Mouse (Mus musculus): ENCODE measurements around the gene Dph1. TPM values are rescaled to one million over a fixed set of nuclear protein-coding genes. Genes with fewer than 3 reads are reported as not detected.
A peak's percentile ranks its signal among the peaks of the same experiment; 100 is the strongest.
"Not testable (repeated sequence)": the region's sequence is repeated elsewhere in the genome, so short reads cannot be mapped to it uniquely, and the experiment has no call there.

The Dph1 gene
- total RNA-seq, 1 experiment from 2014 or later = 22.3 TPM

DNA sequence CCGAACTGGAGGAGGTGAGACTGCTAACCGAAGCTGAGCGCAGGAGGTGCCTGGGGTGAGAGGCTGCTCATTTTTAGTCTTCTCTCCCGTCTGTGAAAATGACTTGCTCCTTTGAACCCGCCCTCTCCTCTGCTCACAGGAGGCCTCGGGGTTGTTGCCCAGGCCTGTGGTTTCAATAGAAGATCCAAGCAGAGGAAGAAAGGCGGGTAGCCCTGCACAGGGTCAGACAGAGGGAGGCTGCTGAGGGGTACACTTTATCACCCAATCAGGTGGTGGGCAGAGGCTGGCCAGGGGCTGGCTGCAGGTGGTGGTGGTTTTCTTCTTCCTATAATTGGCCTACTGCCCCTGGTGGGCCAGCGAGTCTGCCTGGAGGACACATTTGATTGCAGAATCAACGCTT lies 13.4 kb upstream of the Dph1 start:
- no peak for DNase-seq

DNA sequence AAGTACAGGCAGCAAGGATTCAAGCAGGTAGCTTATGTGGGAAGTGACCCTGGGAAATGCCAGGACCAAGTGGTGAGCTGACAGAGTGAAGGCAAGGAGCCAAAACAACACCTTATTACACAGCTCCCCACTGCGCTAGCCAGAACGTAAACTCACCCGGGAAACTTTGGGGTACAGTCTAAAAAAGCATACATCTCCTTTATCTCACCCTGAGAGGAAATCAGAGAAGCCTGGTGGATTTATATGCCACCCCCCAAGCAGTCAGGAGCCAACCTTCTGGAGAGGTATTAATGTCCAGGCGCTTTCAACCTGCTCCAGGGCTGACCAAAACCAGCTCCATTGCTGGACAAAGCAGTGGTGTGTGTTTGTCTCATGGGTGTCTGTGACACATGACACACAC lies 12.9 kb upstream of the Dph1 start:
- no peak for DNase-seq

- no peak for DNase-seq
Observed at GRCm38 (mm10) chr11:75201721-75202120, 10.7 kb upstream of the Dph1 start.

- DNase-seq = no peak
Observed at GRCm38 (mm10) chr11:75200935-75201334, 9.9 kb upstream of the Dph1 start.

DNA sequence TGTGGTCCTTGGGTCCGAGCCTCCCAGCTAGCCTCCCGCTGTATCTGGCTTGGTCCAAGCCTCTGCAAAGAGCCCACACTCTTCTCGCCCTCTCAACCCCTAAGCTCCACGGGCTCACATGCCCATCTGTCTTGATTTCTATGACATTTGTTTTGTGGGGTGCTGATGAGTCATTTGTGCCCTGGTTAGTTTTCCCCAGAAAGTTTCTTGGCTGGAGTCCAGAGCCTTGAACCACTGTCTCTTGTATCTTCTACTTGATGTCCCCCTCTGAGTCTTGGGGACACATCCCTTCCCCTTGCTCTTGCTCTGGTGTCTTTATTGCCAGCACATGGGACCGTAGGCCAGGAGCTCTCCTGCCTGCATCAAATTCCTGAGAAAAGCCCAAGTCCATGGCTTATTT lies 8.9 kb upstream of the Dph1 start:
- DNase-seq = peak; percentile 43

DNA sequence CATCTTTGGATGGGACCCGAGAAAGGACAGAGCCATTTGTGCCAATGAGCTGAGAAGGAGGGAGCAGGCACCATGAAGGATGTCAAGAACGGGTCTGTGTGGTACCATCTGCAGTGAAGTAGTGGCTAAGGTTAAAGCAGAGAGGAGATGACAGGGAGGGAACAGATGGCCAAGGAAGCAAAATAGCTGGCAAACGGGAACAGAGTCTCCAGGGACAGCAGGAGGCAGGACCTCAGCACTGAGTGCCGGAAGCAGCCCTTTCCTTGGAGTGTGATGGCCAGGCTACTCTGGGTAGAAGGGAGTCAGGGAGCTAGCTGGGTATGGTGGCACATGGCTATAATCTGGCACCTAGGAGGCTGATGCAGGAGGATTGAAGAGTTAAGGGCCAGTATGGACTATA lies 7.8 kb upstream of the Dph1 start:
- no peak for DNase-seq

- DNase-seq = no peak
Observed at GRCm38 (mm10) chr11:75197956-75198355, 6.9 kb upstream of the Dph1 start.

DNA sequence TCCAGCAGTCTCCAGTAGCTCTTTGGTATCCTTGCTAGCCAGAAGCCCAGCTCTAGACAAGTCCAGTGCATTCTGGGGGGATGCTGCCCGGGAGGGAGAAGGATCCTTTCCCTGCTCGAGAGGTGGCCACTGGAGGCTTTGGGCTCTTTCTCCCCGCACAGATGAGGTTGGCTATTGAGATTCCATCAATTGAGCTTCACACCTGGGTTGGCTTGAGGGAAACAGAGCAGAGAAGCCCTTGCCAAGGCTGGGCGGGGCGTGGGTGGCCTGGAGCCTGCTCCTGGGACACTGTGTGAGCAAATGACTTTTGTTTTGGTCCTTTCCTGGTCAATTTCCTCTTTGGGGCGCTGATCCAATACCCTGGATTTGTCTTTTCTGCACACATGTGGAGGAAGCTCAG lies 5.1 kb upstream of the Dph1 start:
- DNase-seq = no peak

- DNase-seq = peak; percentile 72
Observed at GRCm38 (mm10) chr11:75194850-75195461, 3.9 kb upstream of the Dph1 start.

GRCm38 (mm10) chr11:75194121-75194849 lies 3.2 kb upstream of the Dph1 start:
- DNase-seq = peak; percentile 62

DNA sequence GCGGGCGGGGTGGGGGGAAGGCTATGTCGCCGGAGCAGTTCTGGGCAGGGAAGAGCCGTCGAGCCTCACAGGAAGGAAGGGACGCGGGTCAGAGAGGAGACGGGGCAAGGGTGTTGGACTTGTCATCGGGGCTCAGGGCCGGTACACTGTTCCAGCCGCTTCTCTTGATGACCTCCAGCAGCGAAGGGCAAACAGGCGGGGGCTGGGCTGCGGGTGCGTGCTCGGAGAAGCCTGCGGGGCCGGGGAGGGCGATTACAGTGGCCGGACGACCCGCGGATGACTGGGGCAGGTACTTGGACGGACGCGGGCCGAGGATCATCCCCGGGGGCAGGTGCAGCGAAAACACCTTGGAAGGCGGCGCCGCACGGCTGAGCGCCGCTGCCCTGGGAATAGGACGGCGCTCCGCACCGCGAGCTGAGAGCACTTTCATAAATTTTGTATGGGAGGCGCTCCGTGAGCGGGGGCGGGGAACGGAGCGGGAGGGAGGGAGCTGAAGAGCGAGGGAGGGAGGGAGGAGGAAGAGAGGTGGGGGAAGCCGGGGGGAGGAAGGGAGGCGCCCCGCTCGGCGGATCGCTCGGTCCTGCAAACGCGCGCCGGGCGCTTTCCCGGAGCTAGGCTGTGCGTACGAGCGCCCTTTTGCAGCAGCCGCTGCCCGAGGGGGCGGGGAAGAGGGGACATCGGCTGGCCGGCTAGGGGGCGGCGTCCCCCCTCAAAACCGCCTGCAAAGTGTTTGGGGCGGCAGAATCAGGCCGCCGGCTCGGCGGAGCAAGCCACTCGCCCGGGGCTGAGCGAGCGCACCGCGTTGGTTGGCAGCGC lies 2.4 kb upstream of the Dph1 start, which contains the start of gene Rtn4rl1:
Gene Rtn4rl1 (plus strand): TSS at position 528 of the 816 bp plus-strand sequence.
- peak; percentile 90 for DNase-seq

- DNase-seq = peak; percentile 93
Observed at GRCm38 (mm10) chr11:75192336-75193214, 1.5 kb upstream of the Dph1 start.

DNA sequence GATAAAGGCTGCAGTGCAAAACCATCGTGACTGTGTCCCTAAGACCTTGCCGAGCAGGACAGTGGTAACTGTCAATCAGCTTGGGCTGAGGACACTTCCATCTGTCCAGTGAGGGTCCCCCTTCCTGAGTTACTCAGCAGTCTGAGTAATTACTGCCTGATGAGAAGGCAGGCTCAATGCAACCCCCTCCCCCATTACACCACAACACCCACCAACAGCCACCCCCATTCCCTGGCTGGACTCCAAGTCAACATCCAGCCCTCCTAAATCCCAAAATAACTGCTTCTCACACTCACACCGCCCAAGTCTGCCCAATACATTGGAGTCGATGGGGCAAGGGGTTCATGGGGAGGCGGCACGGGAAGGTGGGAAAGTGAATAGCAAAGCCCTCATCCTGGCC lies 800 bp upstream of the Dph1 start:
- DNase-seq = no peak

GRCm38 (mm10) chr11:75190371-75190724 lies 693 bp downstream of the Dph1 start:
- peak; percentile 93 for DNase-seq

- DNase-seq = no peak
Observed at GRCm38 (mm10) chr11:75189713-75190370, 1.2 kb downstream of the Dph1 start.

- DNase-seq = peak; percentile 2
Observed at GRCm38 (mm10) chr11:75184986-75185385, 6.1 kb downstream of the Dph1 start.

GRCm38 (mm10) chr11:75184573-75184972 lies 6.5 kb downstream of the Dph1 start:
- peak; percentile 3 for DNase-seq

DNA sequence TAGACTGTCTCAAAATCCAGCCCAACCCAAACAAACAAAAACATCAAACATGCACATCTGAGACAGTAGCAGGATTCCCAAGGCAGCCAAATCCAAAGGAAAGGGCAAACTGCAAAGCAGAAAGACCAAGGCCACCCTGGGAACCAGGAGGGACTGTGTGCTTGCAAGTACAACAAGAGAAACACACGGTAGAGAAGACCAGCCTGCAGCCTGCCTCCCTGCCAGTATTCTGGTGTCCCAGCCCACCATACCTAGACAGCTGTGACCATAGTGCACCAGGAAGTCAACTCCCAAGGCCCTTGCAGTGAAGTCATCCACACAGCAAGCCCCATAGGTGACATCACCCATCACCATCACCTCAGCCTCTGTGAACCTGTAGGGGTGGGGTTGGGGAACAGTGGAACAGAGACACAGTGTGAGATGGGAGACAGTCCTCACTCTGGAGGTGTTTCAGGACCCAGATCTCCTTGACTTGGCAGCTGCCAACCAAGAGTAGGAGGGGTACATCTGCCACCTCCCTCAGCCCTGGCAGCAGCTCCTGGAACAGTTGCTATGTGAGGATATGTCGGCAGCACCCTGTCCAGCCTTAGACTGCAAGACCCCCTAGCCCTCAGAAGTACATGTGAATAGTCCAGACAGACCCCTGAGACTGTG lies 7.0 kb downstream of the Dph1 start:
- DNase-seq = peak; percentile 11

DNA sequence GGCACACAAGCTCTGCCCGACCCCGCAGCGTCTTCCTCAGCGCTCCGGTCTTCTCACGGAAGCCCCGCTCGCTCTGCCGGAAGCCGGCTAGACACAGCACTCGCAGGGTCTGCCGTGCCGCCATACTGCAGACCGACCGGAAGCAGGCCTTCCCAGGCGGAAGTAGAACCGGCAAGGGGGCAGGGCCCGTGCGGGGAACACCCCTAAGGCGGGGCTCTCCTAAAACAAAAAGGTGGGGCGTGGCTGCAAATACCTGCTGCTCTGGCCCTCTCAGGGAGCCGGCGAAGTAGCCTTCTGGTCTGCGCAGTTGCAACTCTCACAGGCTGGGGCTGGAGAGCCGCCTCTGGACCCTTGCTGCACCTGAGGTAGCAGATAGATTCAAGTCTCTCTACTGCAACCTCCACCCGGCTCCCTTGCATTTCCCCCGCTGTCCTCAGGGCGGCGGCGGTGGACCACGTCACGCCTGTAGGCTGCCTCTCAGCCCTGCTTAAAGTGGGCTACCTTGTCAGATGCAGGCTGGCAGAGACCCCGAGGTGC lies 12.3 kb downstream of the Dph1 start, which contains the start of gene Ovca2:
Gene Ovca2 (minus strand): TSS at position 164 of the 537 bp plus-strand sequence.
- peak; percentile 95 for DNase-seq

DNA sequence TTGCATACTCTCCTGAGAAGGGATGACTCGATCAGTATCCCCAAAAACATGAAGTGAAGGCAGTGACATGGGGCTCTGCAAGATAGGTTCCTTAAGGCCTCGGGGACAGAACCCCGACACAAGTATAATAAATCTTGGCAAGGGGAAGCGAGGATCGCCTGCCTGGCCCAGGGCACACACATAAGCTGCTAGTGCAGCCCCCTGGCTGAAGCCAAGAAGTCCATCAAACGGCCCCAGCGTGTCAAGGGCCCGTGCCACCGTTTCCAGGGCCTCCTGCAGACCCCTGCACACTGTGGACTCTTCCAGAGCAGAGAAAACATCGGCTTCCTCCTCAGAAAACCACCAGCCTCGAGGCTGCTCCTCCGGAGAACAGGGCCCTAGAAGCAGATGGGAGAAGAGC lies 13.0 kb downstream of the Dph1 start:
- peak; percentile 14 for DNase-seq

DNA sequence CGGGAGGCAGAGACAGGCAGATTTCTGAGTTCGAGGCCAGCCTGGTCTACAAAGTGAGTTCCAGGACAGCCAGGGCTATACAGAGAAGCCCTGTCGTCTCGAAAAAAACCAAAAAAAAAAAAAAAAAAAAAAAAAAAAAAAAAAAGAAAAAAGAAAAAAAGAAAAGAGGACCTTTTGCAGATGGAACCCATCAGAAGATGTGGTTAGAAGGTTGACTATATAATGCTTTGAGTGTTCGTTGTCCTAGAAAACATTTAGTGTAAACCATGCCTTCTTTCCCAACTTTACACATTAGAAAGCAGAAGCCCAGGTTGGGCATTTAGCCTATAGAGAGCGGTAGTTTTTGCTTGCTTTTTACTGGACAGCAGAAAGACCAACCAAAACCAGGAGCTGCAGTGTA lies 16.5 kb downstream of the Dph1 start:
- not testable (repeated sequence) for DNase-seq
